Mouse (Mus musculus) ES-E14 (cell line): ENCODE data around the gene Vill. TPM values are rescaled to one million over a fixed set of nuclear protein-coding genes. Genes with fewer than 3 reads are reported as not detected.

Experiments
- DNase-seq: peaks from one replicate; pipeline ENCODE4 v3.0.0-alpha.2; 2013; ENCODE audit warnings: low read depth, low spot score
- H3K27ac ChIP-seq: 2 replicates; pipeline ENCODE4 v1.5.1; 2012; ENCODE audit warnings: low read depth, mild to moderate bottlenecking, low read length, moderate library complexity, mixed read lengths; ENCODE audit not compliant: poor library complexity, insufficient read depth, severe bottlenecking
- H3K36me3 ChIP-seq: 2 replicates; pipeline ENCODE4 v1.6.1; 2012; ENCODE audit warnings: mild to moderate bottlenecking, low read length, moderate library complexity, mixed read lengths; ENCODE audit not compliant: control insufficient read depth, poor library complexity, insufficient read depth, severe bottlenecking
- H3K4me1 ChIP-seq, 2 experiments: fragments of 150-350 bp in 1 of 2; sonication (generic) in 1 of 2; 2 replicates each; pipeline ENCODE4 v1.6.1; 2012; ENCODE audit warnings: low read length in 2 of 2, mild to moderate bottlenecking in 1 of 2, mixed read lengths in 1 of 2; ENCODE audit not compliant: control insufficient read depth in 2 of 2, insufficient read depth in 2 of 2, poor library complexity in 1 of 2
- H3K4me3 ChIP-seq, 2 experiments: fragments of 150-350 bp in 1 of 2; sonication (generic) in 1 of 2; 2 replicates each; pipeline ENCODE4 v1.5.1; 2012; ENCODE audit warnings: low read length in 2 of 2, low read depth in 1 of 2, mild to moderate bottlenecking in 1 of 2, mixed read lengths in 1 of 2; ENCODE audit not compliant: insufficient read depth in 1 of 2, poor library complexity in 1 of 2, severe bottlenecking in 1 of 2
- H3K9ac ChIP-seq: 2 replicates; pipeline ENCODE4 v1.6.1; 2012; ENCODE audit warnings: low read depth, mild to moderate bottlenecking, low read length, mixed read lengths; ENCODE audit not compliant: poor library complexity, insufficient read depth, severe bottlenecking
- H3K9me3 ChIP-seq: fragments of 150-350 bp; sonication (generic); 2 replicates; pipeline ENCODE4 v1.6.1; 2012; ENCODE audit warnings: low read depth, mild to moderate bottlenecking, low read length; ENCODE audit not compliant: control insufficient read depth, insufficient read depth
- CHD2 ChIP-seq: IDR thresholded peaks from 2 replicates; pipeline ENCODE4 v1.6.1; 2014; ENCODE audit warnings: mild to moderate bottlenecking, low read depth, low read length, inconsistent platforms
- HCFC1 ChIP-seq: IDR thresholded peaks from 2 replicates; pipeline ENCODE4 v1.6.1; 2012; ENCODE audit warnings: low read length, inconsistent platforms, borderline replicate concordance; ENCODE audit not compliant: insufficient read depth
- MAFK ChIP-seq: IDR thresholded peaks from 2 replicates; pipeline ENCODE4 v1.6.1; 2014; ENCODE audit warnings: mild to moderate bottlenecking, low read depth, low read length, inconsistent platforms; ENCODE audit not compliant: insufficient read depth
- ZC3H11A ChIP-seq: IDR thresholded peaks from 2 replicates; pipeline ENCODE4 v1.6.1; 2012; ENCODE audit warnings: low read depth, mild to moderate bottlenecking, inconsistent platforms, low read length, borderline replicate concordance
- ZNF384 ChIP-seq: IDR thresholded peaks from 2 replicates; pipeline ENCODE4 v1.6.1; 2012; ENCODE audit warnings: low read depth, low read length, inconsistent platforms
- in situ Hi-C, 2 experiments: fragments of 600-800 bp; cut with MboI; formaldehyde crosslinking; loops; one replicate each; pipeline ENCODE4 v1.15.1; 2025; ENCODE audit warnings: low sequenced_read_pairs in 2 of 2, inconsistent platforms in 1 of 2; ENCODE audit not compliant: unreplicated experiment in 2 of 2
- total RNA-seq: library from RNA; depleted of rRNA; stranded (reverse); fragments of 300-350 nt; gene quantifications from 2 replicates; pipeline ENCODE4 v1.2.3, GENCODE M21; 2012

Vill gene
- total RNA-seq, 1 experiment: 27.5 TPM

GRCm38 (mm10) chr9:119032538-119032937 is 20.0 kb upstream of the Vill start:
- DNase-seq: no peak
- in situ Hi-C loops: no loop called here
- Histone ChIP-seq H3K36me3 (no peaks in the 10 kb centered on the region), H3K9me3 (no peaks in the 10 kb centered on the region), H3K9ac (no peak overlapping the region), H3K4me1 (peaks cover 0 to 10% of the 10 kb centered on the region in 2 experiments; a peak in 1 of 4 replicates), H3K27ac (no peak overlapping the region), H3K4me3 (no peak overlapping the region)
- TF ChIP-seq MAFK (no peak), ZNF384 (no peak), CHD2 (no peak), HCFC1 (no peak)

DNA sequence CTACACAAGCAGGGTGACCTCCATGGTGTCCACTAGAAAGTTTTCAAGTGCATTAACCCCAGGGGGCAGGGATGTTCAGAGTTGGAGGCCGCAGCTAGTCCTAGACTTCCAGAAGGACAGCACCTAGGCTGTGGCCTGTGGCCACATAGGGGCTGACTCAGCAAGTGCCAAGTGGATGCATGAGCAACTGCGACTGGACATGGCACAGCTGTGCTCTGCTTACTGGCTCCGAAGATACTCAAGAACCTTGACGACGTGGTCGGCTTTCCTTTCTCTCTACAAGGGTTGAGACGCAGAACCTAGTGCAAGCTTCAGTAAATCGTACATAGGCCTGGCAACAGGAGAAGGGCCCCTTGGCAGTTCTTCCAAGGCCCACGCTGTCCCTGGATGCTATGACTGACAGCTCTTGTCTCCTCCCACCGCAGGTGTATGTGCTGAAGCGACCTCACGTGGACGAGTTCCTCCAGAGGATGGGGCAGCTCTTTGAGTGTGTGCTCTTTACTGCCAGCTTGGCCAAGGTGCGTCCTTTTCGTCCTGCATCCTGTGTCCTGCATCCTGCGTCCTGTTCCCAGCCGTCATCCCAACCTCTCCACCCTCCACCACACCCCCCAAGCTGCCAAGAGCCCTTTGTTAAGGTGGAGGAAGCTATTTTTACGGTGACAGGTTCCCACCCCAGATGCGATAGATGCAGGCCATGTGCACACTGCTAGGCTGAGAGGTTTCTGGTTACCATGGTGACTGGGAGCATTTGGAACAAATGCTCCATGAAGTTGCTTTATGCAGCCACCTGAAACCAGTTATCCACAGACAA is 19.3 kb upstream of the Vill start:
- H3K27ac ChIP-seq: no peak overlapping the region
- DNase-seq: no peak
- peaks cover 0 to 10% of the 10 kb centered on the region in 2 experiments; a peak in 1 of 4 replicates for H3K4me1 ChIP-seq
- no peak overlapping the region for H3K4me3 ChIP-seq
- no peaks in the 10 kb centered on the region for H3K36me3 ChIP-seq
- H3K9me3 ChIP-seq: no peaks in the 10 kb centered on the region
- in situ Hi-C loops: no loop called here
- H3K9ac ChIP-seq: no peak overlapping the region
- TF ChIP-seq ZNF384: no peak
- no peak for TF ChIP-seq ZC3H11A
- no peak for TF ChIP-seq HCFC1
- no peak for TF ChIP-seq CHD2
- TF ChIP-seq MAFK: no peak

- no peak for TF ChIP-seq ZNF384
- no peak for TF ChIP-seq CHD2
- no peak for TF ChIP-seq MAFK
- TF ChIP-seq HCFC1: no peak
- TF ChIP-seq ZC3H11A: no peak
- Histone ChIP-seq H3K27ac (no peak overlapping the region), H3K4me1 (peaks cover 0 to 10% of the 10 kb centered on the region in 2 experiments; a peak in 1 of 4 replicates), H3K4me3 (no peak overlapping the region), H3K9ac (no peak overlapping the region), H3K36me3 (no peaks in the 10 kb centered on the region), H3K9me3 (no peaks in the 10 kb centered on the region)
- DNase-seq: no peak
- in situ Hi-C loops: no loop called here
These were observed 18.5 kb upstream of the Vill start for GRCm38 (mm10) chr9:119034069-119034468.

DNA sequence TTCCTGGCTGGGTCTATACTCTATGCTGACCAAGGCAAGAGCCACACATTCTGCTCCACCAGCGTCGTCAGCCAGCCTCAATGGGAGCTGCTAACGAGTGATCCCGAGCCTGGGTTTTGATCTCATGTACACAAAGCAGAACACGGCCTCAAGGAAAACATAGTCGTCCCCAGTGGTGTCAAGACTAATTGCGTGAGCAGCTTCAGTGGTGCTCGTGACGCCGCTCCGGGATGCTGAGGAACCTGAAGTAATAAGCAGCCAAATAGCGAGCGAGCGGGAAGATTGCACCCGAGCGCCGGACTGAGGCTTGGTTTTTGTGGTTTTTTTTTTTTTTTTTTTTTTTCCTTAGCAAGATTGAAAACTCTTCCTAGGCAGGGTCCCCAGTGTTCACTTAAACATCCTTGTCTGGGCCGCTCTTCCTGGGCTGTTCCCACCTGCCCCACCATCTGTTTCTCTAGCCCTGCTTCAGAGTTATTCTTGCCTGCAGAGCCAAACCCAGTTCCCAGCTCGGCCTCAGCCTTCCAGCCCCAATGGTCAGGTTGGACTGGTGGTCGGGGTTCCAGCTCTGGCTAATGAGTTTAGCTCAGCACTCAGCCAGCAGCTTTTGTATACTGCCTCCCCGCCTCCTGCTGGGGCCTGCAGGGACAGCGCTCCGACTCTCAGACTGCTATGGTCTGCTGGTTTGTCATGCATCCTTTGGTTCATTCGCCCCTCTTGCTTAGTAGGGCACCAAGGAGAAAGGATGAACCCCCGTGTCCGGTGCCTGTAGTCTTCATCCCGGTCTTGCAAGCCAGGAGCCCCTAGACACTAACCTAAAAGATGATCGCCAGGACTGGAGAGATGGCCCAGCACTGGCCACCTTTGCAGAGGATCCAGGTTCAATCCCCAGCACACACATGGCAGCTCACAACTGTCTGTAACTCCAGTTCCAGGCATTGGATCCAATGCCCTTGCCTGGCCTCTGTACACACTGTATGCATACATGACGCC is 17.6 kb upstream of the Vill start:
- Histone ChIP-seq H3K4me1 (peaks cover 0 to 10% of the 10 kb centered on the region in 2 experiments; a peak in 1 of 4 replicates), H3K4me3 (no peak overlapping the region), H3K9ac (no peak overlapping the region), H3K36me3 (no peaks in the 10 kb centered on the region), H3K27ac (no peak overlapping the region), H3K9me3 (no peaks in the 10 kb centered on the region)
- in situ Hi-C loops: no loop called here
- DNase-seq: no peak
- TF ChIP-seq HCFC1: no peak
- no peak for TF ChIP-seq MAFK
- no peak for TF ChIP-seq CHD2
- TF ChIP-seq ZNF384: no peak
- TF ChIP-seq ZC3H11A: no peak
